Mouse (Mus musculus) MEL (cell line): ENCODE data around the gene Gm20388. TPM values are rescaled to one million over a fixed set of nuclear protein-coding genes. Genes with fewer than 3 reads are reported as not detected.

Source experiments
- DNase-seq: peaks from one replicate; pipeline ENCODE4 v3.0.0; 2011; ENCODE audit warnings: low read depth, low spot score
- H3K27ac ChIP-seq: 2 replicates; pipeline ENCODE4 v1.5.1; 2012; ENCODE audit warnings: low read depth, mild to moderate bottlenecking, control low read depth, low read length, moderate library complexity; ENCODE audit not compliant: control insufficient read depth
- H3K27me3 ChIP-seq, 2 experiments: fragments of 150-350 bp in 1 of 2; sonication (generic) in 1 of 2; 2 replicates each; pipeline ENCODE4 v1.6.1; 2012; ENCODE audit warnings: low read length in 2 of 2, mild to moderate bottlenecking in 2 of 2, improper control_type of control experiment in 1 of 2, moderate library complexity in 1 of 2; ENCODE audit not compliant: insufficient read depth in 2 of 2, control insufficient read depth in 1 of 2
- H3K36me3 ChIP-seq, 2 experiments: 2 replicates each; pipeline ENCODE4 v1.6.1; 2012 to 2014; ENCODE audit warnings: low read length in 2 of 2, improper control_type of control experiment in 1 of 2, inconsistent platforms in 1 of 2, mild to moderate bottlenecking in 1 of 2; ENCODE audit not compliant: insufficient read depth in 2 of 2, control insufficient read depth in 1 of 2
- H3K4me1 ChIP-seq, 2 experiments: fragments of 150-350 bp in 1 of 2; sonication (generic) in 1 of 2; 2 replicates each; pipeline ENCODE4 v1.6.1; 2012; ENCODE audit warnings: low read length in 2 of 2, improper control_type of control experiment in 1 of 2, mild to moderate bottlenecking in 1 of 2; ENCODE audit not compliant: insufficient read depth in 2 of 2, control insufficient read depth in 1 of 2
- H3K4me3 ChIP-seq, 2 experiments: fragments of 150-350 bp in 1 of 2; sonication (generic) in 1 of 2; 2 replicates each; pipeline ENCODE4 v1.5.1; 2012; ENCODE audit warnings: low read depth in 2 of 2, low read length in 2 of 2, mild to moderate bottlenecking in 2 of 2, moderate library complexity in 2 of 2, control low read depth in 1 of 2, improper control_type of control experiment in 1 of 2; ENCODE audit not compliant: control insufficient read depth in 1 of 2, insufficient read depth in 1 of 2
- H3K79me2 ChIP-seq: 2 replicates; pipeline ENCODE4 v1.6.1; 2012; ENCODE audit warnings: mild to moderate bottlenecking, low read length, moderate library complexity; ENCODE audit not compliant: control insufficient read depth, poor library complexity, insufficient read depth
- H3K9ac ChIP-seq: 2 replicates; pipeline ENCODE4 v1.6.1; 2012; ENCODE audit warnings: low read depth, mild to moderate bottlenecking, control low read depth, low read length, moderate library complexity; ENCODE audit not compliant: control insufficient read depth, poor library complexity, severe bottlenecking
- H3K9me3 ChIP-seq: fragments of 150-350 bp; sonication (generic); replicated peaks from 2 replicates; pipeline ENCODE4 v1.6.1; 2012; ENCODE audit warnings: mild to moderate bottlenecking, low read length, improper control_type of control experiment, moderate library complexity; ENCODE audit not compliant: insufficient read depth
- BHLHE40 ChIP-seq: IDR thresholded peaks from 2 replicates; pipeline ENCODE4 v1.6.1; 2012; ENCODE audit warnings: low read depth, mild to moderate bottlenecking, inconsistent platforms, low read length, improper control_type of control experiment, borderline replicate concordance
- CTCF ChIP-seq, 3 experiments: IDR thresholded peaks in 2 of 3; conservative IDR thresholded peaks in 1 of 3; 2 replicates each; pipeline ENCODE4 v1.5.1; 2011 to 2012; ENCODE audit warnings: low read length in 3 of 3, low read depth in 2 of 3, mild to moderate bottlenecking in 2 of 3, improper control_type of control experiment in 1 of 3, inconsistent platforms in 1 of 3, mixed read lengths in 1 of 3, moderate library complexity in 1 of 3; ENCODE audit not compliant: control insufficient read depth in 1 of 3, insufficient read depth in 1 of 3, poor library complexity in 1 of 3, severe bottlenecking in 1 of 3
- EP300 ChIP-seq, 2 experiments: IDR thresholded peaks; 2 replicates each; pipeline ENCODE4 v1.6.1; 2011; ENCODE audit warnings: improper control_type of control experiment in 2 of 2, low read length in 2 of 2, low read depth in 1 of 2, mild to moderate bottlenecking in 1 of 2
- ETS1 ChIP-seq: IDR thresholded peaks from 2 replicates; pipeline ENCODE4 v1.6.1; 2012; ENCODE audit warnings: low read depth, mild to moderate bottlenecking, inconsistent platforms, low read length, improper control_type of control experiment, moderate library complexity
- GABPA ChIP-seq: IDR thresholded peaks from 2 replicates; pipeline ENCODE4 v1.6.1; 2012; ENCODE audit warnings: low read depth, mild to moderate bottlenecking, inconsistent platforms, low read length, improper control_type of control experiment, moderate library complexity
- HCFC1 ChIP-seq: IDR thresholded peaks from 2 replicates; pipeline ENCODE4 v1.6.1; 2012; ENCODE audit warnings: low read depth, mild to moderate bottlenecking, inconsistent platforms, low read length, improper control_type of control experiment, moderate library complexity
- KAT2A ChIP-seq: conservative IDR thresholded peaks from 2 replicates; pipeline ENCODE4 v1.6.1; 2012; ENCODE audit warnings: low read depth, low read length, improper control_type of control experiment, inconsistent platforms
- MAFK ChIP-seq: IDR thresholded peaks from 2 replicates; pipeline ENCODE4 v1.6.1; 2011; ENCODE audit warnings: low read depth, mild to moderate bottlenecking, low read length, improper control_type of control experiment, borderline replicate concordance
- MAX ChIP-seq: IDR thresholded peaks from 2 replicates; pipeline ENCODE4 v1.6.1; 2011; ENCODE audit warnings: low read length, improper control_type of control experiment
- MXI1 ChIP-seq: IDR thresholded peaks from 2 replicates; pipeline ENCODE4 v1.6.1; 2011; ENCODE audit warnings: mild to moderate bottlenecking, low read depth, low read length, improper control_type of control experiment
- MYC ChIP-seq: IDR thresholded peaks from 2 replicates; pipeline ENCODE4 v1.6.1; 2011; ENCODE audit warnings: low read depth, mild to moderate bottlenecking, low read length, improper control_type of control experiment, moderate library complexity
- NELFE ChIP-seq: IDR thresholded peaks from 2 replicates; pipeline ENCODE4 v1.6.1; 2011; ENCODE audit warnings: low read depth, low read length, improper control_type of control experiment
- NRF1 ChIP-seq: IDR thresholded peaks from 2 replicates; pipeline ENCODE4 v1.6.1; 2014; ENCODE audit warnings: low read depth, mild to moderate bottlenecking, inconsistent platforms, low read length, improper control_type of control experiment, moderate library complexity; ENCODE audit not compliant: poor library complexity, insufficient read depth, severe bottlenecking
- POLR2AphosphoS2 ChIP-seq: IDR thresholded peaks from 2 replicates; pipeline ENCODE4 v1.6.1; 2011; ENCODE audit warnings: low read length, improper control_type of control experiment
- RCOR1 ChIP-seq: IDR thresholded peaks from 2 replicates; pipeline ENCODE4 v1.6.1; 2012; ENCODE audit warnings: low read depth, mild to moderate bottlenecking, inconsistent platforms, low read length, improper control_type of control experiment
- SMC3 ChIP-seq: IDR thresholded peaks from 2 replicates; pipeline ENCODE4 v1.6.1; 2011; ENCODE audit warnings: low read depth, low read length, improper control_type of control experiment
- TAL1 ChIP-seq: IDR thresholded peaks from 2 replicates; pipeline ENCODE4 v1.6.1; 2012; ENCODE audit warnings: mild to moderate bottlenecking, inconsistent platforms, low read length, moderate library complexity, mixed read lengths
- UBTF ChIP-seq: IDR thresholded peaks from 2 replicates; pipeline ENCODE4 v1.6.1; 2012; ENCODE audit warnings: low read depth, mild to moderate bottlenecking, inconsistent platforms, low read length, improper control_type of control experiment, moderate library complexity, borderline replicate concordance; ENCODE audit not compliant: insufficient read depth
- USF2 ChIP-seq, 2 experiments: IDR thresholded peaks; 2 replicates each; pipeline ENCODE4 v1.6.1; 2011 to 2012; ENCODE audit warnings: improper control_type of control experiment in 2 of 2, low read length in 2 of 2, borderline replicate concordance in 1 of 2, inconsistent platforms in 1 of 2, low read depth in 1 of 2, mild to moderate bottlenecking in 1 of 2; ENCODE audit not compliant: insufficient read depth in 1 of 2
- ZC3H11A ChIP-seq: IDR thresholded peaks from 2 replicates; pipeline ENCODE4 v1.6.1; 2012; ENCODE audit warnings: low read depth, mild to moderate bottlenecking, inconsistent platforms, low read length, improper control_type of control experiment
- ZKSCAN1 ChIP-seq: IDR thresholded peaks from 2 replicates; pipeline ENCODE4 v1.6.1; 2012; ENCODE audit warnings: low read depth, mild to moderate bottlenecking, inconsistent platforms, low read length, improper control_type of control experiment, moderate library complexity
- ZNF384 ChIP-seq: IDR thresholded peaks from 2 replicates; pipeline ENCODE4 v1.6.1; 2012; ENCODE audit warnings: low read depth, mild to moderate bottlenecking, inconsistent platforms, low read length, improper control_type of control experiment
- polyA plus RNA-seq, 2 experiments: library from polyadenylated mRNA; stranded (reverse) in 1 of 2; unstranded in 1 of 2; fragments of >175 nt in 1 of 2; fragments of >200 nt in 1 of 2; gene quantifications; 2 replicates each; pipeline versions ENCODE4 v1.2.1 to v1.2.4; 2012; ENCODE audit warnings: low replicate concordance in 2 of 2, low read depth in 1 of 2; ENCODE audit not compliant: insufficient read length in 2 of 2, insufficient read depth in 1 of 2, missing spikeins in 1 of 2
- total RNA-seq: library from RNA; depleted of rRNA; stranded (reverse); fragments of 300-350 nt; gene quantifications from 2 replicates; pipeline ENCODE4 v1.2.3, GENCODE M21; 2012

Gm20388 gene
- total and polyA plus RNA-seq, 3 experiments = 11.1 to 17.8 TPM; not detected in 1

GRCm38 (mm10) chr8:120686051-120686450 is 775.4 kb downstream of the Gm20388 start:
- H3K4me1 ChIP-seq = no peaks in the 10 kb centered on the region

GRCm38 (mm10) chr8:120686576-120686975 is 775.9 kb downstream of the Gm20388 start:
- no peak overlapping the region for H3K4me3 ChIP-seq
- no peak overlapping the region for H3K27ac ChIP-seq
- DNase-seq = no peak

More at GRCm38 (mm10) chr8:120686051-120686450, 775.4 kb downstream of the Gm20388 start:
- H3K4me3 ChIP-seq = no peak overlapping the region
- no peak overlapping the region for H3K9ac ChIP-seq
- H3K36me3 ChIP-seq = no peaks in the 10 kb centered on the region
- no peaks in the 10 kb centered on the region for H3K79me2 ChIP-seq
- H3K27ac ChIP-seq = no peak overlapping the region
- DNase-seq = no peak
- no peak for TF ChIP-seq ZNF384
- TF ChIP-seq, all 39 proteins: peak for 0
- Histone ChIP-seq H3K9me3 (no peaks in the 10 kb centered on the region), H3K27me3 (no peaks in the 10 kb centered on the region)

GRCm38 (mm10) chr8:120687786-120688185 is 777.1 kb downstream of the Gm20388 start:
- H3K4me3 ChIP-seq = no peak overlapping the region
- no peak overlapping the region for H3K9ac ChIP-seq
- no peaks in the 10 kb centered on the region for H3K4me1 ChIP-seq
- H3K27ac ChIP-seq = no peak overlapping the region
- TF ChIP-seq NRF1 = no peak
- TF ChIP-seq MYC = no peak
- TF ChIP-seq KAT2A = no peak
- no peak for TF ChIP-seq HCFC1
- no peak for TF ChIP-seq MXI1
- no peak for TF ChIP-seq BHLHE40
- no peak for TF ChIP-seq POLR2AphosphoS2
- no peak for TF ChIP-seq MAFK
- TF ChIP-seq TAL1 = no peak
- TF ChIP-seq NELFE = no peak
- no peak for TF ChIP-seq ZC3H11A
- TF ChIP-seq EP300 (IDR thresholded peaks at IDR 0.05; ENCODE audit: low read depth in 1 of 2, low read length in 2 of 2) = no peak
- no peak for TF ChIP-seq RCOR1
- no peak for TF ChIP-seq ZNF384
- TF ChIP-seq ETS1 = no peak
- no peak for TF ChIP-seq USF2 (IDR thresholded peaks at IDR 0.05; ENCODE audit: borderline replicate concordance in 1 of 2, insufficient read depth in 1 of 2, low read depth in 1 of 2, low read length in 2 of 2)
- TF ChIP-seq GABPA = no peak
- TF ChIP-seq MAX = no peak
- TF ChIP-seq UBTF = no peak
- no peak for TF ChIP-seq CTCF (IDR thresholded peaks at IDR 0.05 in 2 of 3, conservative IDR thresholded peaks at IDR 0.05 in 1 of 3; ENCODE audit: control insufficient read depth in 1 of 3, insufficient read depth in 1 of 3, low read depth in 2 of 3, low read length in 3 of 3, poor library complexity in 1 of 3, severe bottlenecking in 1 of 3)
- H3K27me3 ChIP-seq = no peaks in the 10 kb centered on the region
- no peaks in the 10 kb centered on the region for H3K36me3 ChIP-seq
- H3K9me3 ChIP-seq = no peaks in the 10 kb centered on the region
- H3K79me2 ChIP-seq = no peaks in the 10 kb centered on the region
- no peak for DNase-seq

More at GRCm38 (mm10) chr8:120686576-120686975, 775.9 kb downstream of the Gm20388 start:
- no peaks in the 10 kb centered on the region for H3K4me1 ChIP-seq
- H3K79me2 ChIP-seq = no peaks in the 10 kb centered on the region
- H3K36me3 ChIP-seq = no peaks in the 10 kb centered on the region
- H3K27me3 ChIP-seq = no peaks in the 10 kb centered on the region
- H3K9me3 ChIP-seq = no peaks in the 10 kb centered on the region
- H3K9ac ChIP-seq = no peak overlapping the region
- TF ChIP-seq ZKSCAN1 (no peak), SMC3 (no peak)
